Mouse (Mus musculus) cerebellum, adult 2 months (tissue): Measurements from ENCODE around the gene Krtap24-1. TPM values are rescaled to one million over a fixed set of nuclear protein-coding genes. Genes with fewer than 3 reads are reported as not detected.

Source experiments
- DNase-seq, 2 experiments: peaks; one replicate each; pipeline ENCODE4 v3.0.0; 2021
- H3K27ac ChIP-seq: fragments of 200-500 bp; 2 replicates; pipeline ENCODE4 v1.5.1; 2012; ENCODE audit warnings: low read length, control low read depth, inconsistent platforms; ENCODE audit not compliant: insufficient read depth
- H3K27me3 ChIP-seq: fragments of 200-500 bp; 2 replicates; pipeline ENCODE4 v1.6.1; 2012; ENCODE audit warnings: inconsistent platforms, mild to moderate bottlenecking, low read length, moderate library complexity; ENCODE audit not compliant: control insufficient read depth, insufficient read depth
- H3K4me1 ChIP-seq: fragments of 200-500 bp; 2 replicates; pipeline ENCODE4 v1.6.1; 2011; ENCODE audit warnings: low read length; ENCODE audit not compliant: control insufficient read depth, insufficient read depth
- H3K4me3 ChIP-seq: fragments of 200-500 bp; replicated peaks from 2 replicates; pipeline ENCODE3; 2011; ENCODE audit warnings: mild to moderate bottlenecking, low read depth, low read length, control low read depth; ENCODE audit not compliant: insufficient read depth
- CTCF ChIP-seq: fragments of 200-500 bp; IDR thresholded peaks from 2 replicates; pipeline ENCODE4 v1.5.1; 2011; ENCODE audit warnings: low read depth, mild to moderate bottlenecking, control low read depth, low read length, moderate library complexity, borderline replicate concordance; ENCODE audit not compliant: insufficient read depth
- POLR2A ChIP-seq: fragments of 200-500 bp; IDR thresholded peaks from 2 replicates; pipeline ENCODE4 v1.6.1; 2011; ENCODE audit warnings: low read length, control low read depth, borderline replicate concordance; ENCODE audit not compliant: insufficient read depth
- WGBS: fragments of 180-500 bp; shearing (Covaris S2); methylation state at CpG from one replicate; pipeline ENCODE4 v1.1.7; 2018; 5-methylcytosine and 5-hydroxymethylcytosine counted together
- polyA plus RNA-seq: library from polyadenylated mRNA; depleted of rRNA; stranded (reverse); fragments of >200 nt; gene quantifications from 2 replicates; pipeline ENCODE4 v1.2.3, GENCODE M21; 2012; rRNA removed

The Krtap24-1 gene
- polyA plus RNA-seq, 1 experiment = not detected

DNA sequence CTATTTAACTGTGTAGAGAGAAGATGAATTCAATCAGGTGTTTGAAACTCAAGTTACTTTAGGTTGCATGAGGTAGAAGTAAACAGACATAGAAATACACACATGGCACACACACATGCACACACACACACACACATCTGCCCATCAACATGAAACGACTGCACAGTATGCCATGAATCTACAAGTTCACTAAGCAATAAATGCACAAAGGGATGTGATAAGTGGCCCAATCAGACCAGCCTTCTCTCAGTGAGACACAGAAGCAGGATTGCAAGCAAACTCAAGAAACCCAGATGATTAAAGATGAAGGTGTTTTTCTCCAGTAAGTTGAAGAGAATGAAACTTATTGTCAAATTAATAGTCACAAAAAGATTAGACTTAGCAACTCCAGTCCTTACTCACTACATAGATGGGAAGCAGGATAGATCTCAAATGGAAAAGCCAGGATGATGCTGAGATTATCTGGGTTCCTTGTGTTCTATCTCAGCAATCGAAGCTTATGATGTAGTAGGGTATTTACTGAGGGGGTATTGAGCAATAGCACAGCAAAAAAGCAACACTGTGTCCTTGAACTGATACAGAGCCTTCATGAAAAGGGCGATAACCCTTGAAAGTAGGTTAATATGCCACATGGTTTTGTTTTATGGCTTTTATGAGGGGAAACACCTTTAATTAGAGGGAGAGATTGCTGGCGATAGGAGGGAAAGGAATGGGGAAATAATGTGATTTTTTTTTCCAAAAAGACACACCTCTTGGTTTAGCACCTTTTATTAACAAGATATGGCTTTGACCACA lies 36.0 kb downstream of the Krtap24-1 start:
- Histone ChIP-seq H3K4me3 (no peak overlapping the region), H3K27ac (no peak overlapping the region), H3K4me1 (no peaks in the 10 kb centered on the region), H3K27me3 (no peaks in the 10 kb centered on the region)
- no peak for TF ChIP-seq POLR2A
- no peak for TF ChIP-seq CTCF
- no peak for DNase-seq
- WGBS = 80% methylated on average over 4 of the region's 4 CpGs

GRCm38 (mm10) chr16:88572904-88573404 lies 39.1 kb downstream of the Krtap24-1 start:
- 89% methylated on average over 5 of the region's 5 CpGs for WGBS
- Histone ChIP-seq H3K4me3 (no peak overlapping the region), H3K27ac (no peak overlapping the region), H3K4me1 (no peaks in the 10 kb centered on the region), H3K27me3 (no peaks in the 10 kb centered on the region)
- no peak for DNase-seq
- no peak for TF ChIP-seq POLR2A
- no peak for TF ChIP-seq CTCF

GRCm38 (mm10) chr16:88570136-88570535 lies 41.9 kb downstream of the Krtap24-1 start:
- H3K27me3 ChIP-seq = no peaks in the 10 kb centered on the region
- H3K27ac ChIP-seq = no peak overlapping the region
- no peaks in the 10 kb centered on the region for H3K4me1 ChIP-seq
- no peak for DNase-seq
- TF ChIP-seq CTCF (no peak), POLR2A (no peak)
- H3K4me3 ChIP-seq = no peak overlapping the region

- Histone ChIP-seq H3K4me1 (no peaks in the 10 kb centered on the region), H3K27me3 (no peaks in the 10 kb centered on the region), H3K4me3 (no peak overlapping the region), H3K27ac (no peak overlapping the region)
- TF ChIP-seq POLR2A = no peak
- no peak for TF ChIP-seq CTCF
- WGBS = 94% methylated on average over 3 of the region's 3 CpGs
- DNase-seq = no peak
Measured at GRCm38 (mm10) chr16:88569732-88570131, 42.3 kb downstream of the Krtap24-1 start.

GRCm38 (mm10) chr16:88569096-88569495 lies 43.0 kb downstream of the Krtap24-1 start:
- Histone ChIP-seq H3K4me3 (no peak overlapping the region), H3K27ac (no peak overlapping the region), H3K4me1 (no peaks in the 10 kb centered on the region), H3K27me3 (no peaks in the 10 kb centered on the region)
- TF ChIP-seq CTCF (no peak), POLR2A (no peak)
- 69% methylated on average over 1 of the region's 1 CpGs for WGBS
- no peak for DNase-seq

DNA sequence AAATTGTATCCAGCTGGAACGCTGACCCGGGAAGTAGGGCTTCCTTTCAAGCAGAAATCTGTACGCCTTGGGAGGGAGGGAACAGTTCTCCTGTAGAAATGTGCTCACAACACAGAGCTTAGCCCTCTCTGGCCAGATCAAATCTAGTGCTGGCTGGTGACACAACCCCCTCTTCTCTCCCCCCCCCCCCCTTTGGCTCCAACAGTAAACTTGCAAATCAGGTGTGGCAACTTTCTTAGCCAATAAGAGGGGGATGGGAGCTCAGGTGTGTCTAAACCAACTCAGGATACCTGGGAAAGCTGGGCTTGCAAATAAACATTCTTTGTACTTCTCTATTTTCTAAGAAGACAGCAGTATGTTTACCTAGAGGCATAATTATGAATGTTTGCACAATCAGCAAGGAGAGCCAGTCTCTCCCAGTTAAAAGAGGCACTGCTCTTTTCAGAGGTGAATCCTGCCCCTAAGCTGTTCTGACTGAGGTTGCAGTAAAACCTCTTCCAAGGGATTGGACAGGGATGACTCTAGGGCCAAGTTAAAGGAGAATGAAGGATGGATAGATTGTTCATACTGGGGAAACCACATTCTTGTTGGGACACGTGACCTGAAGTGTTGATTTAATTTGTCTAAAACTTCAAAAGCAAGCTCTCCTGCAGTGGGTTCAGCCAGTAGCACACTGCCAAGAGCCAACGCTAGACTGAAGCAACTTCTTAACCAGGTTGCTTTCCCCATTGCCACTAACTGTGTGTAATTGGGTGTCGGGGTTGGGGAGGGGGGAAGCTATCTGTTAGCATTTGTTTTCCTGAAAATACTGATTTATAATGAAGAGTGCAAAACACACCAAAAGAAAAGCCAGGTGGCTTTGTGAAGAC lies 48.8 kb downstream of the Krtap24-1 start, which contains the start of gene Cldn8:
Gene Cldn8, minus strand, starts transcription at position 139 of the 869 bp plus-strand sequence.
- 80% methylated on average over 6 of the region's 6 CpGs for WGBS
- DNase-seq = no peak
- TF ChIP-seq CTCF (no peak), POLR2A (no peak)
- Histone ChIP-seq H3K4me1 (no peaks in the 10 kb centered on the region), H3K27me3 (no peaks in the 10 kb centered on the region), H3K4me3 (no peak within 1 kb of the TSS), H3K27ac (no peak within 1 kb of the TSS)

GRCm38 (mm10) chr16:88561617-88562164 lies 50.4 kb downstream of the Krtap24-1 start:
- WGBS = 82% methylated on average over 6 of the region's 6 CpGs
- no peaks in the 10 kb centered on the region for H3K4me1 ChIP-seq
- TF ChIP-seq POLR2A = no peak
- TF ChIP-seq CTCF = no peak
- H3K4me3 ChIP-seq = no peak overlapping the region
- no peak for DNase-seq
- H3K27me3 ChIP-seq = no peaks in the 10 kb centered on the region
- H3K27ac ChIP-seq = no peak overlapping the region

Other genes starting within 250 kb of the Krtap24-1 start
- 0.08 and 0.14 TPM in 2 replicates for gene Cldn17, start 105.3 kb downstream of the Krtap24-1 start, polyA plus RNA-seq
- gene Cldn8, start 49.1 kb downstream of the Krtap24-1 start, polyA plus RNA-seq = not detected in 2 replicates
- not detected in 2 replicates for gene 2310079G19Rik, start 15.4 kb upstream of the Krtap24-1 start, polyA plus RNA-seq
- not detected in 2 replicates for gene Krtap26-1, start 35.5 kb upstream of the Krtap24-1 start, polyA plus RNA-seq
- gene Krtap27-1, start 59.4 kb upstream of the Krtap24-1 start, polyA plus RNA-seq = not detected in 2 replicates
- gene 2310061N02Rik, start 95.7 kb upstream of the Krtap24-1 start, polyA plus RNA-seq = not detected in 2 replicates
- not detected in 2 replicates for gene Krtap13-1, start 116.6 kb upstream of the Krtap24-1 start, polyA plus RNA-seq
- not detected in 2 replicates for gene Krtap13, start 139.4 kb upstream of the Krtap24-1 start, polyA plus RNA-seq
- gene 2310034C09Rik, start 146.6 kb upstream of the Krtap24-1 start, polyA plus RNA-seq = not detected in 2 replicates
- not detected in 2 replicates for gene 2310057N15Rik, start 161.9 kb upstream of the Krtap24-1 start, polyA plus RNA-seq
- gene Gm5965, start 165.6 kb upstream of the Krtap24-1 start, polyA plus RNA-seq = not detected in 2 replicates
- not detected in 2 replicates for gene Gm20741, start 199.9 kb upstream of the Krtap24-1 start, polyA plus RNA-seq
- not detected in 2 replicates for gene Krtap15, start 207.9 kb upstream of the Krtap24-1 start, polyA plus RNA-seq
- not detected in 2 replicates for gene Krtap14, start 213.9 kb upstream of the Krtap24-1 start, polyA plus RNA-seq